Comparison of ENCODE assay signal across 12 mouse cellular contexts in genomic region chr7:25831557-25832530, GRCm38 (mm10). TPM values are rescaled to one million over a fixed set of nuclear protein-coding genes. Genes with fewer than 3 reads are reported as not detected.
A peak's percentile ranks its signal among the peaks of the same experiment; 100 is the strongest.
DNase-seq lines count a peak whose midpoint lies in the region; ATAC-seq lines count a peak whose summit lies in the region.
"Had no signal": no experiment of that assay in that cellular context is flagged by ENCODE, and none has a peak within 500 bp of the region (broad histone marks: within the 10 kb centered on the region; RNA-seq: fewer than 3 reads in every experiment).

No protein-coding gene starts in this region.

- no peak for ATAC-seq in heart, embryonic 11.5 days (replicated peaks; ENCODE audit: insufficient number of reproducible peaks, low FRiP score, low TSS enrichment)
- peak; percentile 44 for ATAC-seq in kidney, embryonic 16.5 days (ENCODE audit: low FRiP score, low TSS enrichment)
- ATAC-seq: forebrain, embryonic 15.5 days had no signal

- H3K36me3 ChIP-seq in heart, embryonic 11.5 days (ENCODE audit: control insufficient read depth, insufficient read depth, low read length) = no peaks in the 10 kb centered on the region
- no peaks in the 10 kb centered on the region for H3K36me3 ChIP-seq in kidney, embryonic 16.5 days (ENCODE audit: insufficient read depth, low read length)
- H3K36me3 ChIP-seq: forebrain, embryonic 15.5 days; heart, embryonic 15.5 days had no signal

- H3K9ac ChIP-seq in heart, embryonic 11.5 days (ENCODE audit: low read depth, low read length) = no peak overlapping the region
- H3K9ac ChIP-seq in kidney, embryonic 16.5 days (replicated peaks; ENCODE audit: low read length) = 0 out of 2 replicates have a peak overlapping the region, but pooled peaks have one; percentile 1
- H3K9ac ChIP-seq: forebrain, embryonic 15.5 days; heart, embryonic 15.5 days had no signal

- 0 out of 2 replicates have a peak, but pooled peaks cover 3% of the 10 kb centered on the region for H3K4me1 ChIP-seq in heart, embryonic 11.5 days (ENCODE audit: control insufficient read depth, insufficient read depth, low read length)
- peaks cover 40% of the 10 kb centered on the region for H3K4me1 ChIP-seq in kidney, embryonic 16.5 days (ENCODE audit: insufficient read depth, low read length)
- H3K4me1 ChIP-seq: forebrain, embryonic 15.5 days had no signal

- no peak overlapping the region for H3K27ac ChIP-seq in heart, embryonic 11.5 days (ENCODE audit: low read depth, low read length)
- peak overlapping the region; percentile 92 for H3K27ac ChIP-seq in kidney, embryonic 16.5 days (ENCODE audit: low read length)
- H3K27ac ChIP-seq: forebrain, embryonic 15.5 days; heart, embryonic 15.5 days had no signal

- H3K4me2 ChIP-seq in heart, embryonic 11.5 days = no peak overlapping the region
- H3K4me2 ChIP-seq in kidney, embryonic 16.5 days (replicated peaks; ENCODE audit: low read depth, low read length) = no peak overlapping the region
- H3K4me2 ChIP-seq: forebrain, embryonic 15.5 days; heart, embryonic 15.5 days had no signal

- DNase-seq in heart, adult 18-20 months = peak; percentile 19 to 28
- peak; percentile 49 for DNase-seq in 3T3-L1 (ENCODE audit: low read depth, low spot score)
- DNase-seq in fat pad, adult 2 months (ENCODE audit: extremely low read depth, low read depth, low spot score) = peak; percentile 91
- no peak for DNase-seq in right cerebral cortex, postnatal 10 days (ENCODE audit: low spot score in 2 of 2)
- DNase-seq in right cerebral cortex, postnatal 25 days = no peak
- no peak for DNase-seq in layer of hippocampus, postnatal 14 days (ENCODE audit: low spot score in 2 of 2)
- DNase-seq: cerebellum, postnatal 10 days; lung, adult 2 months had no signal

- H3K4me3 ChIP-seq in heart, embryonic 11.5 days (ENCODE audit: low read depth, low read length) = no peak overlapping the region
- H3K4me3 ChIP-seq in kidney, embryonic 16.5 days (ENCODE audit: low read length) = no peak overlapping the region
- H3K4me3 ChIP-seq: forebrain, embryonic 15.5 days; heart, embryonic 15.5 days had no signal

- no peaks in the 10 kb centered on the region for H3K9me3 ChIP-seq in heart, embryonic 11.5 days (replicated peaks; ENCODE audit: control insufficient read depth, low read length)
- no peaks in the 10 kb centered on the region for H3K9me3 ChIP-seq in kidney, embryonic 16.5 days (ENCODE audit: low read length)
- H3K9me3 ChIP-seq: forebrain, embryonic 15.5 days; heart, embryonic 15.5 days had no signal

- no peaks in the 10 kb centered on the region for H3K27me3 ChIP-seq in heart, embryonic 11.5 days (ENCODE audit: control insufficient read depth, insufficient read depth, low read length)
- no peaks in the 10 kb centered on the region for H3K27me3 ChIP-seq in kidney, embryonic 16.5 days (ENCODE audit: insufficient read depth, low read length)
- H3K27me3 ChIP-seq: forebrain, embryonic 15.5 days; heart, embryonic 15.5 days had no signal

- 73% methylated on average over 10 of the region's 10 CpGs for WGBS in heart, embryonic 11.5 days (ENCODE audit: insufficient replicate concordance)
- WGBS in kidney, embryonic 16.5 days = 54% methylated on average over 10 of the region's 10 CpGs

RNA-seq across cellular contexts. Expression of gene Cyp2s1, which starts 15.1 kb away (rescaled TPM):
- total RNA-seq in heart, adult 18-20 months (2021) = 1 to 10 TPM; 3.4 to 8.6 TPM
- 4.0 and 5.5 TPM in 2 replicates for polyA plus RNA-seq in heart, embryonic 11.5 days (2014; fragmentation: Nextera tagmentation; extraction: Ambion mirVana)
- 22.1 and 23.0 TPM in 2 replicates for polyA plus RNA-seq in kidney, embryonic 16.5 days (2015; fragmentation: Nextera tagmentation; extraction: Ambion mirVana)
- total RNA-seq in layer of hippocampus, postnatal 14 days (2021) = 1 to 10 TPM; 1.3 to 1.9 TPM

RNA-seq across cellular contexts. Expression of gene Axl, which starts 43.3 kb away (rescaled TPM):
- total RNA-seq in heart, adult 18-20 months (2021) = 10 to 100 TPM; 52.0 to 57.2 TPM
- 53.6 and 54.5 TPM in 2 replicates for polyA plus RNA-seq in heart, embryonic 11.5 days (2014; fragmentation: Nextera tagmentation; extraction: Ambion mirVana)
- 91.5 and 96.5 TPM in 2 replicates for polyA plus RNA-seq in kidney, embryonic 16.5 days (2015; fragmentation: Nextera tagmentation; extraction: Ambion mirVana)
- 10 to 100 TPM; 46.7 to 47.9 TPM for total RNA-seq in layer of hippocampus, postnatal 14 days (2021)

Comparison
In these comparisons a context has a peak if more than half of its experiments do, and no peak if none do; other contexts are left out.
1. DNase-seq: peak in heart, adult 18-20 months (2 of 2), 3T3-L1 (single experiment) and fat pad, adult 2 months (single experiment); none in right cerebral cortex, postnatal 10 days (0 of 2), right cerebral cortex, postnatal 25 days (single experiment) and layer of hippocampus, postnatal 14 days (0 of 2).